Mouse (Mus musculus) ovary, postnatal 14 days (tissue): ENCODE measurements around the gene C1ql1.
A peak's percentile ranks its signal among the peaks of the same experiment; 100 is the strongest.

ENCODE experiments used
- DNase-seq: peaks from one replicate; pipeline ENCODE4 v3.0.0; 2022; ENCODE audit warnings: low spot score

Gene C1ql1

DNA sequence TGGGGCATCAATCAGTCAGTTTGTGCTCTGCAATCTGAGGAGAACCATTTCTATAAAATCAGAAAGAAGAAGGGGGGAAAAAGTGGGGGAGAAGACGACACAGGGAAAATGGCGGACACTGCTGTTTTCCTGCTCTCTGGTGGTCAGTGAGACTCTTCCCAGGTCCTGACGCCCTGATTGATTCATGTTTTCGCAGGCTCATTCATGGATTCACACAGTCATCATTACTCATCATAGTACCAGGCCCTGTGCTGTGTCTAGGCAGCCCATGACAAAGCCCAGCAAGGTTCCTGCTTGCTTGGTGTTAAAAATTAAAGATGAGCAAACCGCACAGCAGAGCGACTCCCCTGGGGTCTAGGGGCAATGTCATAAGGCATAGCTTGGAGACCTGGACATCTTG is 11.9 kb upstream of the C1ql1 start:
- DNase-seq: no peak

DNA sequence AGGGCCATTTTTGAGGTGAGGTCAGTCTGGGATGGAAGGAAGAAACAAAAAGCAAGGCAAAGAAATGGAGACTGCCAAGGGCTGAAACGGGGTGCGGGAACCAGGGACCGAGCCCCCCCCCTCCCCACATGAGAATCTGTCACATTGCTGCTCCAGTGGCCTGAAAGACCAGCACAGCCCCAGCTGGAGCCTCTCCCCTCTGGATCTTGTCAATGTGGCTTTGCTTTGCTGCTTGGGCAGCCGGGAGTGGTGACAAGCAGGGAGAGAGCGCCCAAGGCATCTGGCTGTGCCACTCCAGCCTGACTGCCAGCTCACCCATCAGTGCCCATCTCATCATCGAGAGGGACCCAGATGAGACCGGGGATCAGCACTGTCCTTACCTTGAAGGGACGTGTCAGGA is 11.2 kb upstream of the C1ql1 start:
- no peak for DNase-seq

GRCm38 (mm10) chr11:102956962-102957614 is 10.6 kb upstream of the C1ql1 start:
- DNase-seq: no peak

GRCm38 (mm10) chr11:102952922-102953321 is 6.4 kb upstream of the C1ql1 start:
- DNase-seq: no peak

DNA sequence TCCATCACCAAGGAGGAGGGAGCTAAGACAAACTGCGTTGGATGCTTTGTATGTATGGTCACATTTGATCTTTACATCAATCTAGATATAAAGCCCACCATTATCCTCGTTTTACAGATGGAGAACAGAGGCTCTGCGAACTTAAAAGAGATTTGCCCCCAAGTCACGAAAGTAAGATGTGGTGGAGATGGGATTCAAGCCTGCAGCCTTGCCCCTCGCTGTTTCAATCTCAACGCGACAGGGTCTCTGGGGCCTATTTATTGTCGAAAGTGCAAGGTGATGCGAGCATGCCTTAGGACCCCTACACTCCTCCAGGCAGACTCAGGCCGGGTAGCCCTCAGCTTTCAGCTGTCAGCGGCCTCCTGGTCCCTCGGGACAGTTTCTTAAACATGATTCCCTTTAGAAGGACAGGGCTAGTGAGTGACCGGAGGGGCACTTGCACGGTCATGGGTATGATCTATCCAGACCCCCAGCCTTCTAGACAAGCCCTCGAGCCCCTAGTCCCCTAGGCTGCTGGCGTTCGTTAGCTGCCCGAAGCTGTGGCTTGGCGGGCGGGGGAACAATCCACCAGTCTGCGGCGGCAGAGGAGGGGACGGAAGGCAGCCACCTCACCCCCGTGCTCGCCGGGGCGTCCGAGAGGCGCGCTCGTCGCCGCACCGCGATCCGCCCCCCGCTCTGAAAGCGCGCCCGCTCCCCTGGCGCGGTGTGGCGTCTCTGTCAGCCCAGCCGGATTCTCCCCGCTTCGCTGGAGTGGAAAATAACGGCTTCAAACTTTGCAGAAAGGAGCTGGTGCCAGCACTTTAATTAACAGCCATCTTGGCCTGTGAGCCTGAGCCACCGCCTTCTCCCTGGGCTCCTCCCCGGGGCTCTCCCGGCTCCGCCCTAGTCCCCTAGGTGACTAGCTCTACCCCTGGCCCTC is 1.8 kb upstream of the C1ql1 start:
- DNase-seq: no peak

GRCm38 (mm10) chr11:102946992-102947343 is 480 bp upstream of the C1ql1 start:
- DNase-seq: no peak

DNA sequence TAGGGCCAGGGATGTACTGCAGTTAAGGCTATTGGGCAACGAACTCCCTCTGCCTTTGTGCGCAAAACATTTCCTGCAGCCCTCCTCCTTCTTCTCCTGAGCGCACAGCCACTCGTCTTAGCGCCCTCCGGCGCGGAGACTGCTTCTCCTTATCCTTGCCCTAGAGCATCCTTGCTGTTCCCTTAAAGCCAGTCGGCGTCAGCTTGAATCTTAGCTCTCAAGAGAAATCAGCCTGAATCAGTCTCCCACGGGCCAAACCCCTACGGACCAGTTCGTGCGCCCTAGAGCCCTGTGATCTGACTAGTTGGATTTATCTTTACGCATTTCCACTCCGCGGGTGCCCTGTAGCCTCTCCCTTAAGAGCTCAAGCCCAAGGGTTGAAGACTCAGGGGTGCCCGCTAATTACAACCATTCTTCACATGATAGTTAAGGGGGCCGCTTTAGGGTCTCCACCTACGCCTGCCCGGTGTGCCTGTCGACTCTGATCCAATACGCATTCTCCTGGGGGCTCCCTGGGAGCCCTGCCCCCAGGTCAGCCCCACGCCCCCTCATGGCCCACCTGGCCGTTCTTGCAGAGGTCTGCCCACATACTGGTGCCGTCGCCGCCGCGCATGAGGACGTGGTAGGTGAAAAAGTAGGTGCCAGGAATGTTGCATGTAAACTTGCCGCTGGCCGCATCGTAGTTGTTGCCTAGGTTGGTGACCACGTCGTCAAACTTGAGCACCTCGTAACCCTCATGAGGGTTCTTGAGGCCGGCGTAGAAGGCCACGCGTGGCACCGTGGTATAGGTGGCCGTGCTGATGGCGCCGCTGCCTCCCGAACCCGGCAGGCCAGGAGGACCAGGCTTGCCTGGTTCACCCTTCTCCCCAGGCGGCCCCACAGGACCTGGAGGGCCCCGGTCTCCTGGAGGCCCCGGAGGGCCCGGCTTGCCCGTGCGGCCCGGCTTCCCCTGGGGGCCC is 903 bp downstream of the C1ql1 start:
- DNase-seq: no peak

DNA sequence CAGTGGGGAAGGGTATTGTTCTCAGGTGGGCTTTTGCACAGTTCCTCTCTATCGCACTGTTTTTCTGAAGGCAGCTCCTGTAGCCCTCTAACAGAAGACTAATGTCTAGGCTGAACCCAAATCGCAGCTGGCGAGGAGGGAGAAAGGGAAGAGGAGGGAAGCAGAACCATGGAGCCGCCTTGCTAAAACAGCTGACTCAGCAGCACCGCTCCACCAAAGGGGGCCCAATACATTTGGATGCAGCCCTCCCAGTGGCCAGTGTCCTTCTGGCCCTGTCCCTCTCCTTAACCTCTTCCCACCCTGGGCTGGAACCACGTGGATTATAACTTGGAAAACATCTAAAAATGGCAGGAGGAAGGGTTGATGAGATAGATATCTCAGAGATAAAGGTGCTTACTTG is 5.3 kb downstream of the C1ql1 start:
- no peak for DNase-seq

DNA sequence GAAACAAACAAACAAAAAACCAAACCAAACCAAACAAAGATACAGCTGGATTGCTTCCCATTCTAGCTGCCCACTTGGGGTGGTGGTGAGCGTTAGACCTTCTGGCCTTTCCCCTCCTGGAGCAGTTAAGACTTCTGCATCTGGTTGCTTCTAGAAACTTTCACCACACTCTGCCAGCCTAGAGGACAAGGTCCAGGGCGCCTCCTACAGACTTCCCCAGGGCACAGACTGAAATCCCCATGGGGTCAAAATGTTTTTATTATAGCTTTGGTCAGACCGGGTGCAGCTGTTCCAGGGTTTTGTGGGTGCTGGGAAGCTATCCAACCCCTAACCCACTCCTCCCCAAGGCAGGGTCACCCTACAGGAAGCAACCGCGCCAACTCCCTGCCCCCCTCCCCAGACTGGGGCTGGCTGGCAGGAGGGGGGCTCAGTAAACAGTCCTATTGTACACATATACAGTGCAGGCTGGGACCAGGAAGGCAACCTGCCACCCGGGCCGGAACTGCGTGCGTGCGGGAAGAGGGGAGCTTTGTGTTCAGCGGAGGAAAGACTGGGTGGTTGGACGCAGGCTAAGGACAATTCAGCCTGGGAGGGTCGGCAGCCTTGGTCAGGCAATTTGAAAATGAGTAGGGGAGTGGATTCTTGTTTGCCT is 7.3 kb downstream of the C1ql1 start:
- no peak for DNase-seq

DNA sequence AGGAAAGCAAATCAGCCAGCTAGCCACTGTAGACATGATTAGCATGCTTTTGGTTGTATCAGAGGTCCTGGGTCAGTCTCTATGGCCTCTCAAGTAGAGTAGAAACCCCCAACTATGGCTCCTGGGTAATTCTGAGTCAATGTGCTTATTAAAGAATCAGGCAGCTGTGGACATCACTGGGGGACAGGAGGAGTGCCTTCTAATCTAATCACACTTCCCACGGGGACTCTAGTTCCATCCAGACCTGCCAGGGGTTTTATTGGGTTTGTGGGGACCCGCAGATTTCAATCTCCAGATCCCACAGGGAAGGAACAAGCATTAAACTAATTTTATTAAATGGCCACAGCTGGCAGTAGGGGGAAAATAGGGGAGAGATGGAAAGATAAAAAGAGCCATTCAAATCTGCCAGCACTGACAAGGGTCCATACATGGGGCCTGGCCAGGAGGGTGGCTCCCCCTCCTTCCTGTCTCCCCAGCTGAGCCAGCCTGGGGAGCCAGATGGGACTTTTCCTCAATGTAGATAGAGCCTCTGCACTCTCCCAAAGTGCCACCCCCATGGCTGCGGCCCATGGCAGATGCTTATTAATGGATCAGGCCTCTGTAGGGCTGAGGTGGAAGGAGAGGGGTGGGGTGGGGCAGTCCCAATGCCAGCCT is 8.8 kb downstream of the C1ql1 start:
- DNase-seq: no peak

DNA sequence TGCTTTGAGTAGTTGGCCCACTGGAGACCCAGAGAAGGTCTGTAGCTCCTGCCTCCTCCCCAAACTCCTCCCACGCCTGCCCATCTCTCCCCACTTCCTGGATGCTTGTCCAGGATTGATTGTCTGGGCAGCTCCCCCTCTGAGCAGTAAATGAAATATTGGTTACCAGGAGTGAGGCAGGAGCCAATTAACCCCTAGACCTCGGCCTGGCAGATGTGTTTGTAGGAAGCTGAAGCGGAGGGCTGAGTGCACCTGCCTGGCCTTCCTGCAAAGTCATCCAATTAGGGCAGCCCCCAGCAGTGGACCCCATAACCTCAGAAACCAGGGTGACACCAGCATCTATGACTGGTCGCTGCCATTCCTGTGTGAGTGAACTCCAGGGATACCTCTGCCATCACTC is 10.2 kb downstream of the C1ql1 start:
- no peak for DNase-seq

DNA sequence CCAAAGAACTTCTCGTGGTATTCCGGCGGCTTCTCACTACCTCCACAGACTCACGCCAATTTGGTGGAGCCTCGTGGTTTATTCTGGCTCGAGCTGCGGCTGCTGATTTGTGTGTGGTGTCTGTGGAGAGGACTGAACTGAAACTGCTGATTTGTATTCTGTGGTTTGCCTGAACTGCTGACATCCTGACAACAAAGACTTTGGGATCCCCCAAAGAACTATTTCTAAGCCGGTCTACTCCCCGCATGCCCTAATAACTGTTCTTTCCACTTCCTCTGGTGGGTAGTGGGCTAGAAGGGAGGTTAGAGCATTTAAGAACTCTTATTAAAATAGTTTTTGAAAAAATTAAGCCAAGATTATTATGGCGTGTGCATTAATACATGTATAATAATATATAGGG is 15.8 kb downstream of the C1ql1 start:
- no peak for DNase-seq

- DNase-seq: no peak
Observed at GRCm38 (mm10) chr11:102925351-102925717, 21.2 kb downstream of the C1ql1 start.

GRCm38 (mm10) chr11:102924557-102925350 is 21.7 kb downstream of the C1ql1 start, which contains the start of gene Kif18b:
Gene Kif18b, minus strand, starts transcription at chr11:102925124.
- peak; percentile 85 for DNase-seq

DNA sequence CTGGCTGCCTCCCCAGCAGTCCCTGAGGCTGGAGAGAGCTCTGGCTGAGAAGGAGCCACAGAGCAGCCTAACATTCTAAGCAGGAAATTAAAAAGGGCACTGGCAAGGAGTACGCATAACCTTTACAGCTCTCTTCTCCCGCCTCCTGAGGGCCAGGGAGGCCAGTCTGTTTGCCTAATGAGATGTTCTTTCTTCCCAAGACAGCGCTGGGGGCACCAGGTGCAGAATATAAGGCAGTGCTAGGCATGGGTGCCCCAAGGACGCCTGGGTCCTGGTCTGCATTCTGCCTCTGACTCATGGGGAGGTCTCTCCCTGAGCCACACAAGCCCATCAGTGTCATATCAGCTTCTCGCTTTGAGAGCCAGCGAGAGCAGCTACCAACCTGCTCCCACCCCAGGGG is 25.0 kb downstream of the C1ql1 start:
- DNase-seq: no peak

- no peak for DNase-seq
Observed at GRCm38 (mm10) chr11:102918077-102918476, 28.4 kb downstream of the C1ql1 start.

- DNase-seq: no peak
Observed at GRCm38 (mm10) chr11:102915380-102915779, 31.1 kb downstream of the C1ql1 start.

DNA sequence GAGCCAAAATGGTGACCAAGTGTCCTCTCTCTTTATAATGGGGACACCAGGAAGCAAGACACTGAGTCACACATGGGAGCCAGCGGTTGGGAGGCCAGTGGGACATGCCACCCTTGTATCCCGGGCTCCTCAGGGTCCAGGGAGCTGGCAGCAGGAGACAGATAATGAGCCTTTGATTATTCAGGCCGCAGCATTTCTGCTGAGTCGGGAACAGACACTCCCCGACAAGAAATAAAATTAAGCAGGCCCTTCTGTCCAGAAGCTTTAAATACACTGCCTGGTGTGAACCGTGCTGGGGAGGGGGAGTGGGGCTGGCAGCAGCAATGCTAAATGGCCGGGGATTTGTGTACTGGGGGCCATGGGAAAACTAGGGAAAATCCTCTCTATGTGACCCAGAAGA is 35.1 kb downstream of the C1ql1 start:
- DNase-seq: no peak

- no peak for DNase-seq
Observed at GRCm38 (mm10) chr11:102903654-102904053, 42.8 kb downstream of the C1ql1 start.

DNA sequence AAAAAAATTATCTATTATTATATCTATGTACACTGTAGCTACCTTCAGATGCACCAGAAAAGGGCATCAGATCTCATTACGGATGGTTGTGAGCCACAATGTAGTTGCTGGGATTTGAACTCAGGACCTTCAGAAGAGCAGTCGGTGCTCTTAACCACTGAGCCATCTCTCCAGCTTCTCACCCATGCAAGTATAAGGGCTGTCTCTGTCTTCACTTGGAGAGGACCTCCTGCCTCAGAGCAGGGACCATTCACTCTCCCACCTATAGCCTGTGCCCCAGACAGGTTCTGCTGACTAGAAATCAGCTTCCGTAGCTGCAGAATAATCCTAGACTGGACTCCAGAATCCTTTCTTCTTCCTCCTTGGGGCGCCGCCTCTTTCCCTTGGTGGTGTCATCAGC is 44.4 kb downstream of the C1ql1 start:
- no peak for DNase-seq

GRCm38 (mm10) chr11:102901199-102901598 is 45.3 kb downstream of the C1ql1 start:
- DNase-seq: no peak
